Mouse (Mus musculus): ENCODE data around the gene Adgrb2.

DNA sequence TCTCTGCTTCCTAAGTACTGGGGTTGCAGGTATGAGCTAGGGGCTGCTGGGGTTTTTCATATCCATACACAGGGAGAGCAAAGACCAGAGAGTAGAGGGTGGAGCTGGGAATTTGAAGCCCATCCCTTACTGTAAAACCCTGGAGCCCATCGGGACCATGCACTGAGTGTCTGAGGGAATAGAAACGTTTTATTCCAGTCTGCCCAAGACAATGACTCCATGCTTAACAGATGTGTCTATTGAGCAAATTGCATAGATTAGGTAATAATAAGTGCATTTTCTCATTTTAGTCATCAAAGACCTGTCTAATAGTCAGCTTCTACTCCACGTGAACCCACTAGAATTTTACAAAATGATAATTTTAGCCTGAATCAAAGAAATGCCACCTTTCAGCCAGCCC, 85.9 kb downstream of the Adgrb2 start:
- TF ChIP-seq CTCF (IDR thresholded peaks at IDR 0.05; ENCODE audit: low read depth) (no peak), EP300 (IDR thresholded peaks at IDR 0.05; ENCODE audit: low read depth) (no peak)
